Mouse (Mus musculus): ENCODE data around the gene Fbxo45. TPM values are rescaled to one million over a fixed set of nuclear protein-coding genes. Genes with fewer than 3 reads are reported as not detected.

Fbxo45 gene
- 29.6 and 30.8 TPM in 2 replicates for polyA plus RNA-seq (2012; rRNA removed)

DNA sequence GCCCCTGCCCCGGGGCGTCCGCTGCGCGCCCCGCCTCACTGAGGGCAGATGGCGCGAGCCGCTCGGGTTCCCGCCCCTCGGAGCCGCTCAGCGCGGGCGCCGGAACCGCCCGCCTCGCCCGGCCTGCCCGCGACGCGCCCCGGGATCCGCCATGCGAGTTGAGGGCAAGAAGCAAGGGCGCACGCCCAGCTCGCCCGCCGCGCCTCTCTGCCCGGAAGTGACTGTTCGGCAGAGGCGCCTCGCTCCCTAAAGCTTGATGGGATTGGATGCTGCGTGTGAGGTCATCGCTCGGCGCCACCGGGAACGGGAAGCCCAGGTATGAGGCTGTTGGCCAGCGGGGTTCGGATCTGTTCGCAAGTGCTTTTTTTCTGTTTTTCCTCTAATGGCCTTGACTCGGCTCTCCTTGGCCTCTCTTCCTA lies at the start of gene Fbxo45, which contains the start of gene Wdr53:
Fbxo45 (minus strand) TSS at position 207 of the 419 bp plus-strand sequence.
Wdr53 (plus strand) TSS at position 276 of the 419 bp plus-strand sequence.
- no peaks in the 10 kb centered on the region for H3K27me3 ChIP-seq (ENCODE audit: control insufficient read depth, insufficient read depth, low read length)
- DNase-seq: peak; percentile 98 to 99
- peaks cover 7% of the 10 kb centered on the region; the same call in 1 of the 2 replicates for H3K4me1 ChIP-seq (ENCODE audit: control insufficient read depth, insufficient read depth, low read length)
- under 1% methylated on average over 48 of the region's 48 CpGs for WGBS
- H3K4me3 ChIP-seq (replicated peaks; ENCODE audit: insufficient read depth, low read depth, low read length): peak within 1 kb of the TSS; percentile 89
- H3K27ac ChIP-seq (ENCODE audit: insufficient read depth, low read length): peak within 1 kb of the TSS; percentile 74
- peak; percentile 84; the same call in 1 of the 2 replicates for TF ChIP-seq POLR2A (IDR thresholded peaks at IDR 0.05; ENCODE audit: borderline replicate concordance, insufficient read depth, low read length)
- TF ChIP-seq CTCF (IDR thresholded peaks at IDR 0.05; ENCODE audit: borderline replicate concordance, insufficient read depth, low read depth, low read length): no peak

- DNase-seq: no peak
- H3K27me3 ChIP-seq (ENCODE audit: control insufficient read depth, insufficient read depth, low read length): no peaks in the 10 kb centered on the region
- TF ChIP-seq CTCF (IDR thresholded peaks at IDR 0.05; ENCODE audit: borderline replicate concordance, insufficient read depth, low read depth, low read length): no peak
- no peak for TF ChIP-seq POLR2A (IDR thresholded peaks at IDR 0.05; ENCODE audit: borderline replicate concordance, insufficient read depth, low read length)
- H3K4me1 ChIP-seq (ENCODE audit: control insufficient read depth, insufficient read depth, low read length): no peaks in the 10 kb centered on the region
- no peak overlapping the region for H3K4me3 ChIP-seq (replicated peaks; ENCODE audit: insufficient read depth, low read depth, low read length)
- WGBS: 94% methylated on average over 4 of the region's 4 CpGs
- no peak overlapping the region for H3K27ac ChIP-seq (ENCODE audit: insufficient read depth, low read length)
These were observed 44.9 kb upstream of the Fbxo45 start for GRCm38 (mm10) chr16:32291821-32292220.

DNA sequence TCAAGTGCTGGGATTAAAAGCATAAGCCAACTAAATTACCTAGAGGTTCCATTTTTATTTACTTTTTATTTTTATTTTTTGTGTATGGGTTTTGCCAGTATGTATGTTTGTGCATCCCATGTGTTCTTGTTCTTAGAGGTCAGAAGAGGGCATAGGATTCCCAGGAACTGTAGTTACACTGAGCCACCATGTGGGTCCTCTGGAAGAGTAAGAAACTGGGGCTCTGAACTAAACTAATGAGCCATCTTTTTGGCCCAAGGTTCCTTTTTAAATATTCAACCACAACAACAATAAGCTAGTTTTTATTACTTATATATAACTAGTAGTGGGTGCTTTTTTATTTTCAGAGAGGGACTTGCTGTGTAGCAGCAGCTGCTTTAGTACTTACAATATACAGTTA lies 35.6 kb upstream of the Fbxo45 start:
- Histone ChIP-seq H3K4me3 (replicated peaks; ENCODE audit: insufficient read depth, low read depth, low read length) (no peak overlapping the region), H3K4me1 (ENCODE audit: control insufficient read depth, insufficient read depth, low read length) (no peaks in the 10 kb centered on the region), H3K27me3 (ENCODE audit: control insufficient read depth, insufficient read depth, low read length) (no peaks in the 10 kb centered on the region), H3K27ac (ENCODE audit: insufficient read depth, low read length) (no peak overlapping the region)
- TF ChIP-seq CTCF (IDR thresholded peaks at IDR 0.05; ENCODE audit: borderline replicate concordance, insufficient read depth, low read depth, low read length): no peak
- no peak for TF ChIP-seq POLR2A (IDR thresholded peaks at IDR 0.05; ENCODE audit: borderline replicate concordance, insufficient read depth, low read length)
- no peak for DNase-seq

DNA sequence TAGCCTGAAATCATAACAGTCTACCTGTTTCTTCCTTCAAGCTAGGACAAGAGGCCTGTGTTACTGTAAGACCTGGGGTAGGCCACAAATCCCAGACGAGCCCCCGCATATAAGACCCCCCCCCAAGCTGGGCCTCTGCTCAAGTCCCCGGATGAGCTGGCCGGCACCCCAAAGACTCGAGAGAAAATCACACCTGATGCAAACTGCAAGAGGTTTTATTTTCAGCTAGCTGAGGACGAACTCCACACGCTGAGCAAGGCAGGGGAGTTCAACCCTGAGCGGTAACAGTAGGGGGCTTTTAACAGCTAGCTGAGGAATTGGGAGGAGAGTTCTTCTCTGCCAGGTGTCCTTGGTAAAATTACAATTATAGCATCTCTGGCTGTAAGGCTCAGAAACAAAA lies 33.3 kb upstream of the Fbxo45 start:
- WGBS: 82% methylated on average over 8 of the region's 8 CpGs
- Histone ChIP-seq H3K4me3 (replicated peaks; ENCODE audit: insufficient read depth, low read depth, low read length) (no peak overlapping the region), H3K27me3 (ENCODE audit: control insufficient read depth, insufficient read depth, low read length) (no peaks in the 10 kb centered on the region), H3K4me1 (ENCODE audit: control insufficient read depth, insufficient read depth, low read length) (peaks cover 3% of the 10 kb centered on the region; the same call in 1 of the 2 replicates), H3K27ac (ENCODE audit: insufficient read depth, low read length) (no peak overlapping the region)
- no peak for DNase-seq
- TF ChIP-seq CTCF (IDR thresholded peaks at IDR 0.05; ENCODE audit: borderline replicate concordance, insufficient read depth, low read depth, low read length): no peak
- TF ChIP-seq POLR2A (IDR thresholded peaks at IDR 0.05; ENCODE audit: borderline replicate concordance, insufficient read depth, low read length): no peak

GRCm38 (mm10) chr16:32278396-32278795 lies 31.4 kb upstream of the Fbxo45 start:
- H3K4me3 ChIP-seq (replicated peaks; ENCODE audit: insufficient read depth, low read depth, low read length): peak overlapping the region; percentile 81
- no peak for DNase-seq
- 36% methylated on average over 7 of the region's 7 CpGs for WGBS
- no peaks in the 10 kb centered on the region for H3K27me3 ChIP-seq (ENCODE audit: control insufficient read depth, insufficient read depth, low read length)
- H3K27ac ChIP-seq (ENCODE audit: insufficient read depth, low read length): no peak overlapping the region
- TF ChIP-seq CTCF (IDR thresholded peaks at IDR 0.05; ENCODE audit: borderline replicate concordance, insufficient read depth, low read depth, low read length) (no peak), POLR2A (IDR thresholded peaks at IDR 0.05; ENCODE audit: borderline replicate concordance, insufficient read depth, low read length) (no peak)
- peaks cover 3% of the 10 kb centered on the region; the same call in 1 of the 2 replicates for H3K4me1 ChIP-seq (ENCODE audit: control insufficient read depth, insufficient read depth, low read length)

DNA sequence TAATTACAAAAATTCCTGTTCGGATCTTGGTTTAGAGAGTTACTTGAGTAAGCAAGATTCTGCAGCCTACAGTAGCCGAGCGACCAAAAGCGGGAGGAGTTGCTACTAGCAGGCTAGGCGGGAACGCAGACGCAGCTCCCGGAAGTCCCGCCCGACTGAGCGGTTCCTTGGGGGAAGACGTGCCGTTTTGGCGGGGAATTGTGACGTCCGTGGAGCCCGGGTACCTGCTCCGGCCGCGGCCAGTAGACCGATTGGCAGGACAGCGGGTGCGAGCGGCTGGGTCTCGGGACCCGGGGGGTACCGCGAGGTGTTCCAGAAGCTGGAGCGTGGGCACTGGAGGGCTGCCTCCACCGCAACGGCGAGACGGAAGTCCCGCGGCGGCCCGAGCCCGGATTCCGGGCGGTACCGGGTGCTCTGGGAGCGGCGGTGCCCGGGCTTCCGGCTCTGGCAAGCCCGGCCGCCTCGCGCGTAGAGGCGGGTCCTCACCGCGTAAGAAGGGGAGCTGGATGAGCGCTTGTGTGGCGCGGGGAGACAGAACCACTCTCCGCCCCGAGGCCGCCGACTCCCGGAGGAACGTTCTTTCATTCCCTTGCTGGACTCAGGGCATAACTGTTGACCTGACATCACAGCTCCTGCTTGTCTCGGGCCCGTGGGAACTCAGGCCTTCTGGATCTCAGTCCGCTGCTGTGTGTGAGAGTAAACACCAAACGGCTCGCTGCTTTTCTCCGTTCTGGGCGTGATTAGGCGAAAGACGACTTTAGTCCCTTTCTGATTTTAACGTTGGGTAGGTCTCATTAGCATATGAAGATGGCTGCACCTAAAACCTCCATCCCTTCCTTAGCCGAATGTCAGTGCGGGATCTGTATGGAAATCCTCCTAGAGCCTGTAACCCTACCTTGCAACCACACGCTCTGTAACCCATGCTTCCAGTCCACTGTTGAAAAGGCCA lies 30.6 kb upstream of the Fbxo45 start, which contains the start of gene Rnf168:
Rnf168 (plus strand) TSS at position 152 of the 949 bp plus-strand sequence.
- no peak for TF ChIP-seq CTCF (IDR thresholded peaks at IDR 0.05; ENCODE audit: borderline replicate concordance, insufficient read depth, low read depth, low read length)
- TF ChIP-seq POLR2A (IDR thresholded peaks at IDR 0.05; ENCODE audit: borderline replicate concordance, insufficient read depth, low read length): peak; percentile 65
- H3K27me3 ChIP-seq (ENCODE audit: control insufficient read depth, insufficient read depth, low read length): no peaks in the 10 kb centered on the region
- H3K4me1 ChIP-seq (ENCODE audit: control insufficient read depth, insufficient read depth, low read length): peaks cover 3% of the 10 kb centered on the region; the same call in 1 of the 2 replicates
- peak within 1 kb of the TSS; percentile 81 for H3K4me3 ChIP-seq (replicated peaks; ENCODE audit: insufficient read depth, low read depth, low read length)
- under 1% methylated on average over 75 of the region's 75 CpGs for whole genome bisulfite sequencing
- peak within 1 kb of the TSS; percentile 94 for H3K27ac ChIP-seq (ENCODE audit: insufficient read depth, low read length)
- peak; percentile 95 to 96 for DNase-seq

GRCm38 (mm10) chr16:32275830-32276229 lies 28.9 kb upstream of the Fbxo45 start:
- no peak for DNase-seq
- no peak overlapping the region for H3K4me3 ChIP-seq (replicated peaks; ENCODE audit: insufficient read depth, low read depth, low read length)
- TF ChIP-seq POLR2A (IDR thresholded peaks at IDR 0.05; ENCODE audit: borderline replicate concordance, insufficient read depth, low read length) (no peak), CTCF (IDR thresholded peaks at IDR 0.05; ENCODE audit: borderline replicate concordance, insufficient read depth, low read depth, low read length) (no peak)
- 85% methylated on average over 1 of the region's 1 CpGs for WGBS
- peaks cover 3% of the 10 kb centered on the region; the same call in 1 of the 2 replicates for H3K4me1 ChIP-seq (ENCODE audit: control insufficient read depth, insufficient read depth, low read length)
- H3K27me3 ChIP-seq (ENCODE audit: control insufficient read depth, insufficient read depth, low read length): no peaks in the 10 kb centered on the region
- no peak overlapping the region for H3K27ac ChIP-seq (ENCODE audit: insufficient read depth, low read length)

Measured in cerebellum, adult 2 months (tissue).